Mouse (Mus musculus): ENCODE data around the gene Slc46a3. TPM values are rescaled to one million over a fixed set of nuclear protein-coding genes. Genes with fewer than 3 reads are reported as not detected.

Slc46a3 gene
- polyA plus RNA-seq, 1 experiment from 2014 or later: 2.0 TPM

DNA sequence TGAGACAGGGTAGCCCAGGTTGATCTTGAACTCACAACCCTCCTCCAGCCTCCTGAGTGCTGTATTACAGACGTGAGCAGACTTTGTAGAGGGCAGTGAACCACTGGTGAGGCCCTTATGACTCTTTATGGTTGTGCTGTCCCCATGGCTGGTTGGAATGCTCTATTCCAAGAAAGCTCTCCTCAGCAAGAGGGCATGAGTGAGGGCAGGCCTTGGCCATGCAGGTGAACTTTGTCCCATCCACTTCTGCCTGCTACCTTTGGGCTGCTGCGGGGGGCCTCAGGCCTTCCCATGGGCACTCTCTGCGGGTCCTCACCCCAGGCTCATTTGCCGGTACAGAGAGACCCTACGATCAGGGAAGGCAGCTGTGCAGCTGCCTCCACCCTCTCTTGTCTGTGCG, 1.9 kb downstream of the Slc46a3 start:
- Histone ChIP-seq H3K9ac (no peak overlapping the region), H3K36me3 (no peaks in the 10 kb centered on the region), H3K4me3 (no peak overlapping the region), H3K9me3 (no peaks in the 10 kb centered on the region), H3K4me2 (replicated peaks) (0 out of 2 replicates have a peak overlapping the region, but pooled peaks have one; percentile 97), H3K4me1 (no peaks in the 10 kb centered on the region), H3K27ac (no peak overlapping the region), H3K27me3 (peaks cover 23% of the 10 kb centered on the region)
- no peak for ATAC-seq (ENCODE audit: insufficient number of reproducible peaks, insufficient read depth, low FRiP score, low TSS enrichment)
- 30% methylated on average over 6 of the region's 6 CpGs for WGBS

DNA sequence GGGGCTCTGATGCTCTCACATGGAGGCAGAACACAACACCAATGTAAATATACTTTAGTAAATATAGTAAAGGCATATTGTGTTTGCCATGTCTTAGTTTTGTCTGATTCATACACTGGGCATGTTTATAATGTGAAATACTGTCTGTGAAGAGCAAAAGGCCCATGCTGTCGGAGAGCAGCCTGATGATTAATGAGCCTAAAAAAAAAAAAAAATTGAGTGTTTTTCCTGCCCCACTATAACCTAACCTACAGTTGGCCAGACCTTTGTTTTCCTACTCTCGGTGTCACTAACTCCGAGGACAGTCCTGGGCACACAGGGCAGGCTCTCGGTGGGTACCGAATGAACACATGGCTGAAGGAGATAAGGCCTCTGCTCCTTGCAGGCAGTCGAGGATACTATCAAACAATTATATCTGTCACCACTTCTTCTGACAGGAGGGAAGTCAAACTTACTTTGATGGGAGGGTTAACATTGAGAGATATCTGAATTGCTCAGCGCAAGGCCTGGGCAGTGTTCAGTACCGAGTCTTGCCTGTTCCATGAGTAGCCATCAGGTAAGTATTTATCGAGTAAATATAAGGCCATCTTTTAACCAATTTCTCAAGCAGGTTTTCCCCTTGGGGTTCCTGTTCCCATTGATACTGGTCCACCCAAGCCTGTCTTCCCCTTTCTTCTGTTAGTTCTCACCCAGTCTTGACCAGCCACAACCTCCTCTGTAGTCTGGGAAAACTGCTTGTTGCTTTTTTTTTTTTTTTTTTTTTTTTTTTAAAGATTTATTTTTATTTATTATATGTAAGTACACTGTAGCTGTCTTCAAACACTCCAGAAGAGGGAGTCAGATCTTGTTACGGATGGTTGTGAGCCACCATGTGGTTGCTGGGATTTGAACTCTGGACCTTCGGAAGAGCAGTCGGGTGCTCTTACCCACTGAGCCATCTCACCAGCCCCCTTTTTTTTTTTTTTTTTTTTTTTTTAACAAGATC, 6.0 kb downstream of the Slc46a3 start:
- Histone ChIP-seq H3K27me3 (peaks cover 18% of the 10 kb centered on the region), H3K9me3 (no peaks in the 10 kb centered on the region), H3K4me2 (replicated peaks) (no peak overlapping the region), H3K4me3 (no peak overlapping the region), H3K9ac (no peak overlapping the region), H3K36me3 (no peaks in the 10 kb centered on the region), H3K27ac (no peak overlapping the region), H3K4me1 (no peaks in the 10 kb centered on the region)
- ATAC-seq (ENCODE audit: insufficient number of reproducible peaks, insufficient read depth, low FRiP score, low TSS enrichment): no peak
- WGBS: 89% methylated on average over 10 of the region's 12 CpGs

- H3K4me2 ChIP-seq (replicated peaks): no peak overlapping the region
- peaks cover 24% of the 10 kb centered on the region for H3K36me3 ChIP-seq
- no peak overlapping the region for H3K4me3 ChIP-seq
- no peak overlapping the region for H3K9ac ChIP-seq
- H3K9me3 ChIP-seq: no peaks in the 10 kb centered on the region
- H3K27me3 ChIP-seq: no peaks in the 10 kb centered on the region
- no peaks in the 10 kb centered on the region for H3K4me1 ChIP-seq
- no peak overlapping the region for H3K27ac ChIP-seq
- WGBS: 91% methylated on average over 6 of the region's 6 CpGs
- ATAC-seq (ENCODE audit: insufficient number of reproducible peaks, insufficient read depth, low FRiP score, low TSS enrichment): no peak
Measured at GRCm38 (mm10) chr5:147883581-147883980, 11.0 kb downstream of the Slc46a3 start.

GRCm38 (mm10) chr5:147879971-147880682, 14.5 kb downstream of the Slc46a3 start:
- H3K4me3 ChIP-seq: no peak overlapping the region
- H3K9ac ChIP-seq: no peak overlapping the region
- H3K4me2 ChIP-seq (replicated peaks): no peak overlapping the region
- H3K9me3 ChIP-seq: no peaks in the 10 kb centered on the region
- H3K27me3 ChIP-seq: no peaks in the 10 kb centered on the region
- H3K27ac ChIP-seq: no peak overlapping the region
- peaks cover 56% of the 10 kb centered on the region for H3K36me3 ChIP-seq
- no peak for ATAC-seq (ENCODE audit: insufficient number of reproducible peaks, insufficient read depth, low FRiP score, low TSS enrichment)
- WGBS: 89% methylated on average over 17 of the region's 17 CpGs
- H3K4me1 ChIP-seq: no peaks in the 10 kb centered on the region

DNA sequence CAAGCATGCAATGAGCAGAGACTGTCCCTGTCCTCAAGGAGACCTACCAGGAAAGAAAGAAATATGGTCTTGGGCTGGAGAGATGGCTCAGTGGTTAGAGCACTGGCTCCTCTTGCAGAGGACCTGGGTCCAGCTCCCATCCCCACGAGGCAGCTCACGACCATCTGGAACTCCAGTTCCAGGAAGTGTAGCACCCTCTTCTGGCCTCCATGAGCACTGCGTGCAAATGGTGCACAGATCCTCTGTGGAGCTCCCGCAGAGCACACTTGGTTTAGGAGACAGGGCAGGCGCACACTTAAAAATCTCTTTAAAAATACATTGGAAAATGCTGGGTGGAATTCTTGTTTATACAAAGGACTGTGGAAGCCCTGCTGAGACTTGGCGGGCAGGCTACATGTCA, 17.1 kb downstream of the Slc46a3 start:
- WGBS: 85% methylated on average over 6 of the region's 6 CpGs
- Histone ChIP-seq H3K9ac (no peak overlapping the region), H3K4me1 (no peaks in the 10 kb centered on the region), H3K4me3 (no peak overlapping the region), H3K36me3 (peaks cover 80% of the 10 kb centered on the region), H3K27ac (no peak overlapping the region), H3K9me3 (no peaks in the 10 kb centered on the region), H3K27me3 (no peaks in the 10 kb centered on the region), H3K4me2 (replicated peaks) (no peak overlapping the region)
- ATAC-seq (ENCODE audit: insufficient number of reproducible peaks, insufficient read depth, low FRiP score, low TSS enrichment): no peak

GRCm38 (mm10) chr5:147875210-147875609, 19.4 kb downstream of the Slc46a3 start:
- Histone ChIP-seq H3K27ac (no peak overlapping the region), H3K9me3 (no peaks in the 10 kb centered on the region), H3K4me1 (no peaks in the 10 kb centered on the region), H3K9ac (no peak overlapping the region), H3K4me2 (replicated peaks) (no peak overlapping the region), H3K27me3 (no peaks in the 10 kb centered on the region), H3K4me3 (no peak overlapping the region), H3K36me3 (peaks cover 89% of the 10 kb centered on the region)
- no peak for ATAC-seq (ENCODE audit: insufficient number of reproducible peaks, insufficient read depth, low FRiP score, low TSS enrichment)
- WGBS: 89% methylated on average over 8 of the region's 8 CpGs

GRCm38 (mm10) chr5:147874491-147875065, 20.0 kb downstream of the Slc46a3 start:
- Histone ChIP-seq H3K27ac (no peak overlapping the region), H3K9ac (no peak overlapping the region), H3K9me3 (no peaks in the 10 kb centered on the region), H3K4me1 (no peaks in the 10 kb centered on the region), H3K36me3 (peaks cover 89% of the 10 kb centered on the region), H3K27me3 (no peaks in the 10 kb centered on the region), H3K4me3 (no peak overlapping the region), H3K4me2 (replicated peaks) (no peak overlapping the region)
- ATAC-seq (ENCODE audit: insufficient number of reproducible peaks, insufficient read depth, low FRiP score, low TSS enrichment): no peak
- 95% methylated on average over 18 of the region's 18 CpGs for WGBS

DNA sequence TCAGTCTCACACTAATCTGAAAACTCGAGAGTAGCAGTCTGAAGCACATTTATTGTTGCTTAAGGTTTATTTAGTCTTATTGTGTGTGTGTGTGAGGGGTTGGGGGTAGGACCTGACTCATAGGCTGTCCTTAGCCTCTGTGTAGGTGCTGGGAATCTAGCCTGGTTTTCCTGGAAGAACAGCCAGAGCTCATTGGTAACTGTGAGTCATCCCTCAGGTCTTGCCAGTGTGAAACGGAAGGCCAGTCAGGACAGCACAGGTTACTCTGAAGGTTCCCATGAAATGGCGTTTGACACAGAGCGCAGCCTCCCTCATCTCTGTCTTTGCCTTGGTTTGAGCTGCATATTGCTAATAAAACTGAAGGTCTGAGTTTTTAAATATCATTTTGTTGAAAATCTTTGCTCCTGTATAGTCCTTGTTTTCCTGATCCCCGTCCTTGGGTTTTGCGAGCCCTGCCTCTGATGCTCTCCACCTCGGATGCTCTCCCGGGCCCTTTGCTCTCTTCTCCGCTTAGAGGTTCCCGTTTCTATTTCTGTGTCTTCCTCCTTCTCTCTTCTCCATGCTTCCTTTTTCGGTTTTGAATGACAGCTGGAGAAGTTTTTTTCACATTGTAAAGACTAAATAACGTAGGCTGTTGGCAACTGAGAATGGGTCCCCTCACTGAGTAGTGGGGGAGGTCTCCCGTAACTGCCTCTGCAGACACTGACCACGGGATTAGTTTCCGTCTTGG, 23.4 kb downstream of the Slc46a3 start:
- Histone ChIP-seq H3K9me3 (no peaks in the 10 kb centered on the region), H3K4me2 (replicated peaks) (no peak overlapping the region), H3K27me3 (no peaks in the 10 kb centered on the region), H3K27ac (no peak overlapping the region), H3K4me1 (no peaks in the 10 kb centered on the region), H3K36me3 (peaks cover 90% of the 10 kb centered on the region), H3K9ac (no peak overlapping the region), H3K4me3 (no peak overlapping the region)
- no peak for ATAC-seq (ENCODE audit: insufficient number of reproducible peaks, insufficient read depth, low FRiP score, low TSS enrichment)
- 83% methylated on average over 15 of the region's 15 CpGs for WGBS

GRCm38 (mm10) chr5:147870296-147870695, 24.3 kb downstream of the Slc46a3 start:
- Histone ChIP-seq H3K27ac (0 out of 2 replicates have a peak overlapping the region, but pooled peaks have one; percentile 54), H3K4me2 (replicated peaks) (no peak overlapping the region), H3K27me3 (no peaks in the 10 kb centered on the region), H3K4me1 (no peaks in the 10 kb centered on the region), H3K9ac (no peak overlapping the region), H3K9me3 (no peaks in the 10 kb centered on the region), H3K36me3 (peaks cover 89% of the 10 kb centered on the region), H3K4me3 (no peak overlapping the region)
- 77% methylated on average over 1 of the region's 1 CpGs for WGBS
- ATAC-seq (ENCODE audit: insufficient number of reproducible peaks, insufficient read depth, low FRiP score, low TSS enrichment): no peak

DNA sequence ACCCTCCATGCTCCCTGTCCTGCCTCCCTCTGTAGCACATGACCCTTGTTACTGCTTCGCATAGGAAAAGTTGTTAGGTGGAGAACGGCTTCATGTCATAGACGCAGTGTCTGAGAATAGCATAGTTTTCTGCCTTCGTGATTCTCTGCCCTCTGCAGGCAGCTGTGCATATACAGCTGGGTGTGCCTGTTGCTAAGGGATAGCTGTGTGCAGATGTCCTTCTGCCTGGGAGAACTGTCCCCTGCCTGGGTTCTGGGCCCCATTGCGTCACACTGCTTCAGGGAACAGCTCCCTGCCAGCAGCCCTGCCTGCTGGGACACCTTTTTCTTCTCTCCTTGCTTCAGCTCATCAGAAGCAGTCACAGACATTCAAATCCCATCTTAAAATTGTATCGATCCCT, 25.0 kb downstream of the Slc46a3 start:
- Histone ChIP-seq H3K4me3 (no peak overlapping the region), H3K27ac (peak overlapping the region; percentile 54; the same call in 1 of the 2 replicates), H3K9me3 (no peaks in the 10 kb centered on the region), H3K27me3 (no peaks in the 10 kb centered on the region), H3K9ac (no peak overlapping the region), H3K36me3 (peaks cover 89% of the 10 kb centered on the region), H3K4me1 (no peaks in the 10 kb centered on the region), H3K4me2 (replicated peaks) (no peak overlapping the region)
- no peak for ATAC-seq (ENCODE audit: insufficient number of reproducible peaks, insufficient read depth, low FRiP score, low TSS enrichment)
- 83% methylated on average over 6 of the region's 6 CpGs for WGBS

- Histone ChIP-seq H3K27ac (no peak overlapping the region), H3K4me2 (replicated peaks) (no peak overlapping the region), H3K9ac (no peak overlapping the region), H3K4me3 (no peak overlapping the region), H3K36me3 (peaks cover 89% of the 10 kb centered on the region), H3K4me1 (no peaks in the 10 kb centered on the region), H3K9me3 (no peaks in the 10 kb centered on the region), H3K27me3 (no peaks in the 10 kb centered on the region)
- WGBS: 85% methylated on average over 4 of the region's 4 CpGs
- no peak for ATAC-seq (ENCODE audit: insufficient number of reproducible peaks, insufficient read depth, low FRiP score, low TSS enrichment)
Measured at GRCm38 (mm10) chr5:147868674-147869073, 25.9 kb downstream of the Slc46a3 start.

Data from embryonic facial prominence, embryonic 12.5 days (tissue).